Mouse (Mus musculus): ENCODE measurements around the gene Zfp72.

Gene Zfp72

DNA sequence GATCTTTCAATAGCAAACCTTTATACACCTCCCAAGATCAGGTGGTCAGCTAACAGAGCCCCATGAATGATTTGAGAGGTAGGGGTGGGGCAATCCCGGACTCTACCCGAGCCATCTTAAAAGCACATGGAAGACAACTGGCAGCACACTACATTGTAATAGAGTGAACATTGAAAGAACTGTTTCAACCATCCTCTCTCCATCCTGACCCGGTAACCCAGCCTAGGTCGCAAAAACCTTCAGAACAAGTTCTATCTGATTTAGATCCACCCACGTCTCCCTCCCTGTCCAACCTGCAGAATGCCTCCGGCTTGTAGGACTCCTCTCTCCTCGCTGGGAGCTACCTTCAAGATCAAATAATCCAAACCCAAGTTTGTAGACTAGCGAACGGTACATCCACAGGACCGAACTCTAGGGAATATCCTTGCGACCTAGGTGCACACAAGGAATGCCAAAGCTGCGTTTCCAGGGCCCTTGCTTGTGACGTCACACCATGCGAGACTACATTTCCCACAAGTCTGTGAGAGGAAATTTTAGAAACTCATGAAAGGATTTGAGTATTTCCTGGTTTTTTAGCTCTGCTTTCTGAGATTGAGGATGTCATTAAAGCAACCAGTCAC, at the start of gene Zfp72:
Gene Zfp72, minus strand, starts transcription at position 466 of the 620 bp plus-strand sequence.
- no peak for TF ChIP-seq GATA4 (IDR thresholded peaks at IDR 0.05; ENCODE audit: insufficient replicate concordance, low read length)

GRCm38 (mm10) chr13:74439895-74440294, 49.3 kb upstream of the Zfp72 start:
- no peak for TF ChIP-seq GATA4 (IDR thresholded peaks at IDR 0.05; ENCODE audit: insufficient replicate concordance, low read length)

GRCm38 (mm10) chr13:74399298-74399839, 8.7 kb upstream of the Zfp72 start, which contains the start of gene Ftl1-ps1:
Ftl1-ps1 (plus strand) TSS chr13:74399694.
- TF ChIP-seq GATA4 (IDR thresholded peaks at IDR 0.05; ENCODE audit: insufficient replicate concordance, low read length) = no peak

- no peak for TF ChIP-seq GATA4 (IDR thresholded peaks at IDR 0.05; ENCODE audit: insufficient replicate concordance, low read length)
These were observed 520 bp upstream of the Zfp72 start for GRCm38 (mm10) chr13:74391156-74391555.

DNA sequence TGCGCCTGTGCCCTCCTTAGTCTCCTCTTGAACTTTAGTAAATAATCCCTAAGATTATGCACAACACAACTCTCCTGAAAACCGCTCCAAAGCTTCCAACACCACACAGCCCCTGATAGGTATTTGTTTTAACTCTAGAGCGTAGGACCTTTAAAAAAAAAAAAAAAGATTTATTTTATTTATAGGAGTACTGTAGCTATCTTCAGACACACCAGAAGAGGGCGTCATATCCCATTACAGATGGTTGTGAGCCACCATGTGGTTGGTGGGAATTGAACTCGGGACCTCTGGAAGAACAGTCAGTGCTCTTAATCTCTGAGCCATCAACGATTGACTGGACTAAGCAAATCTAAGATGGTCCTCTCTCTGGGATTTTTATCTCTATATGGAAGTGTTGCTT, 906 bp downstream of the Zfp72 start:
- no peak for TF ChIP-seq GATA4 (IDR thresholded peaks at IDR 0.05; ENCODE audit: insufficient replicate concordance, low read length)

- no peak for TF ChIP-seq GATA4 (IDR thresholded peaks at IDR 0.05; ENCODE audit: insufficient replicate concordance, low read length)
These were observed 8.3 kb downstream of the Zfp72 start for GRCm38 (mm10) chr13:74382289-74382688.

GRCm38 (mm10) chr13:74381533-74382276, 8.9 kb downstream of the Zfp72 start:
- TF ChIP-seq GATA4 (IDR thresholded peaks at IDR 0.05; ENCODE audit: insufficient replicate concordance, low read length) = no peak

DNA sequence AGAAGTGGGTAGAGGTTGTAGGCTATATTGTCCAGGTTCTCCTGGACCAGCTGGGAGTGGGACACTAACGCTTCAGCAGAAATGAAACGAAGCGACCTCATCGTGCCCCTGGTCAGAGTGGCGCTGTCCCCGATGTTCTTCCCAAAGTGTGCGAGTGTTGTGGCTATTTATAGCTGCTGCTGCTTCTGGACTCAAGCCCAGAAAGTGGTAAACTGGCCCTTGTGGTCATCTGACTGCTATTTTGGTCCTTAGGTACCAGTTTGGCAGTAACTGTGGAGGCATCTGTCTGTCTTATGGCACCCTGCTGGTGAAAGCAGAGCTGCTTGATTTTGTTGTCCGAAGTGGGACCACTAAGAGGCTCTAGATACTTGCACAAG, 26.8 kb downstream of the Zfp72 start, which contains the start of gene Lrrc14b:
Gene Lrrc14b, minus strand, starts transcription at position 147 of the 377 bp plus-strand sequence.
- TF ChIP-seq GATA4 (IDR thresholded peaks at IDR 0.05; ENCODE audit: insufficient replicate concordance, low read length) = no peak

- TF ChIP-seq GATA4 (IDR thresholded peaks at IDR 0.05; ENCODE audit: insufficient replicate concordance, low read length) = no peak
These were observed 27.3 kb downstream of the Zfp72 start for GRCm38 (mm10) chr13:74363176-74363858.

DNA sequence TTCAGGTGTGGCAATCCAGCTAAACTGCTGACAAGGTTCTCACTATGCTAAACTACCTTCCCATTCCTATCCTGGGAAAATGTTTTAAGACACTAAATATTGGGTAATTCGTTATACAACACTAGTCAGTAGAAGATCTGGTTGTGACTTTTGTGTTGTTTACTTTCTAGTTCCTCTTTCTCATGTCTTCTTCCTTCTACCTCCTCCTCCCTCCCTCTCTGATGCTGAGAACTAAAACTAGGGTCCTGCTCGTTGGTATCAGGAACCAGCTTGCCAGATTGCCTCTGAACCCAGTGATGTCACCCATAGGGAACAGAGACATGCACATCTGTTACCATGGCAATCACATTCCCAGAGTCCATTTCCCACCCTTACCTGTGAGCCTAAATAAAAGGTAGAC, 28.4 kb downstream of the Zfp72 start:
- TF ChIP-seq GATA4 (IDR thresholded peaks at IDR 0.05; ENCODE audit: insufficient replicate concordance, low read length) = no peak

- no peak for TF ChIP-seq GATA4 (IDR thresholded peaks at IDR 0.05; ENCODE audit: insufficient replicate concordance, low read length)
These were observed 34.1 kb downstream of the Zfp72 start for GRCm38 (mm10) chr13:74356491-74356890.

DNA sequence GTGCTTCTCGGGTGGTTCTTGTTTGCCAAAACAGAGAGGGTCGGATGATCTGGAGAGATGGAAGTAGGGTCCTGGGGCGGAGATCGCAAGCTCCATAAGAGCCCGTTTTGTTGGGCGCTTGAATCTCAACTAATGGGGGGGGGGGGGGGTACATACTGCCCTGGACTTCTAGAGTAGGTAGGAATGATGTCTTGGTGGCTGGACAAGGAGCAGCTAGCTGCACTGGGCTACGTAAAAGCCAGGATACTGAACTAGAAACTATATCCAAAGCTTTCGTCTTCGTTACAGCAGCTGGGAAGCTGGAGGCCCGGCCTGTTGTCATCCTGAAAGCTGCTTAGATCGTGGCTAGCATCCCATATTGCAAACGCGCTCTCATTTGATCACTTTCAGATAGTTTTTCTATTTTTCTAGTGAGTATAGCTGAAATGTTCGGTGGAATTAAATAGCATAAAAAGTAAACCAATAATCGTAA, 40.2 kb downstream of the Zfp72 start:
- no peak for TF ChIP-seq GATA4 (IDR thresholded peaks at IDR 0.05; ENCODE audit: insufficient replicate concordance, low read length)

DNA sequence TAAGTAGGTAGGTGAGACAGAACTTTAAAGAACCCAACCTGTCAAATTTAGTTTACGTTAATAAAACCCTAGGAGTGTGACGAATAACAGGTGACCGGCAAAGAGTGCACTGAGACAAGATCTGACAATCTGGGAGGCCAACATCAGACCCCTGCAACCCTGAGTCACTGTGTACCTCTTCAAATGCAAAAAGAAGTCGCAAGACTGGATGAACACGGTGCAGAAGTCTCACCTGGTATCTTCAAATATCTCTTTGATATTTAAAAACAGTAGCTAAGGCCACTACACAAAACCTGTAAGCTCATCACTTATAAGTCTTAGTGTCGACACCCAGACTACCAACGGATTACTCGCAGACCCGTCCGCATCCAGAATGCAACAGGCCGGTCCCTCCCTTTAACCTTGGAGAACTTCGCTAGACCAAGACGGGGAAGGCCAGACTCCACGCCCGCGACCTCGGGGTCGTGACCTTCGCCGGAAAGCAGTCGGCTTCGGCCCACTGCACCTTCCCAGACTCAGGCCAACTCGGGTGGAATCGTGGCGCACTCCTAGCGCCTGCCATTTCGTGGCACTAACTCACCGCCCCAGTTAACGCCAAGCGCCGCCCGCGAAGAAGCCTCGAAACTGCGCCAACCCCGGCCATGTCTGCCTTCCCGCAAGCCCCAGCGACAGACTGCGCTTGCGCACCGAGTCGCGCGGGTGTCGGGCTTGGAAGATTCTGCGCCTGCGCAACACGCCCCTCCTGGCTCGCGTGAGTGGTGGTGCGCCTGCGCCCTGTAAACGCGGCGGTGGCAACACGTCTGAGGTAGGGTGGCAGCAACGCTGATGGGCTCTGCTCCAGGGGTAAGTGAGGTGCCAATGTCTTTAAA, 40.8 kb downstream of the Zfp72 start, which contains the start of the genes Sdha and Ccdc127:
Gene Sdha, minus strand, starts transcription at position 715 of the 869 bp plus-strand sequence.
Gene Ccdc127, plus strand, starts transcription at position 744 of the 869 bp plus-strand sequence.
- peak; percentile 5; the same call in 1 of the 2 replicates for TF ChIP-seq GATA4 (IDR thresholded peaks at IDR 0.05; ENCODE audit: insufficient replicate concordance, low read length)

DNA sequence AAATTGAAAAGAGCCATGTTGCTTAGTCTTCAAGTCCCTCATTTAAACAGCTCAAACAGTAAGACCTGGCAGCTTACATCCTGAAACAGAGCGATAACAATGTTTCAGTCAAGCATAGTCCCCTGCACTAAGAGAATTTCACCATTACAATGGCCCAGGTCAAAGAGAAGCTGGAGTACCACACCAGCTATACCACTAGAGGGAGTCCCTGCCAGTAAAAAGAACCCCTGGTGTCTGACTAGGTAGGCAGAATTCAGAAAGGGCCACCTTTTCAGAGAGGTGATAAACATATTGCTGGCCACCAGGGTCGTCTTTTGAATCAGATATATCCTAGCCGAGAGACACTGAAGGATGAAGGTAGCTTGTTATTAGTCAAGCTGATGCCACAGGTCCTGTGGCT, 49.6 kb downstream of the Zfp72 start:
- no peak for TF ChIP-seq GATA4 (IDR thresholded peaks at IDR 0.05; ENCODE audit: insufficient replicate concordance, low read length)

All from liver, adult (tissue).